Mouse (Mus musculus): ENCODE data around the gene Bad. TPM values are rescaled to one million over a fixed set of nuclear protein-coding genes. Genes with fewer than 3 reads are reported as not detected.
A peak's percentile ranks its signal among the peaks of the same experiment; 100 is the strongest.

The Bad gene
- polyA plus RNA-seq, 1 experiment from 2014 or later = 75.5 TPM

DNA sequence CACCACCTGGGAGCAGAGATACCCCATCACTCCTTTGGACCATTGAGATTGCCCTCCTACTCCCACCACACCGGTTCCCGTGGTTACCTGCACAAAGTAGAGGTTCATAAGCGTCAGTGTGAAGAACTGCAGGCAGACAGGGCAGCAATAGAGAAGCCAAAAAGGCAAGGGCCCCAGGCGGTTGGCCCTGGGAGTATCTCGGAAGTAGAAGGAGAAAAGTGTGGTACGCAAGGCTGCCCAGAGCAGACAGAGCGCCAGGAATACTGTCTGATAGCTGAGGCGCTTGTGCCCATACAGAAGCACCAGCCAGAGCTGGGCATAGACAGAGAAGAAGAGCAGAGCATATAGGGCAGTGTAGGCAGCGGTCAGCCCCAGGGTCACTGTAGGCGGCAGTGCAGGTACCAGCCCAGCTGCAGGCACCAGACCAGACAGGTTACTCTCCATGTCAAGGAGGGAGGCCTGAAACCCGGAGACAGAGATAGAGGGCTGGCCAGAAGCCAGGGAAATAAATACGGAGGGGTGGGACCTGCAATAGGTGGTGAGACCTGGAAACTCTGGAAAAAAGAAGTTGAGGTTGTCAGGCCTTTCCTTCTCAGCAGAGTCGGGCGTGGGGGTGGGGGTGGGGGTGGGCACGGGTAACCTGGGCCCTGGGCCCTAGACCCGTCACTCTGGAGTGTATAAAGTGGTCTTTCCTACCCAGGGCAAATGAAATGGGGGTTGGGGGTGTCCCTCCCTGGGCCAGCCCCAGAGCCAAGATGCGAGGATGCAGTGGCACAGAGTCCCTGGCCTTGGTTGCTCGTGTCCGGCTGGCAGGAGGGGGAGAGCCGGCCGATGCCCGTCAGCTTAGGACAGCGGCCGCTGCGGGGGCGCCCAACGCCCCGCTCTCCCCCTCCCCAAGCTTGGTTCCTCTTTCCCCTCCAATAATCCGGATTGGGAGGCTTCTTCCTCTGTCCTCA is 987 bp upstream of the Bad start:
- 20% methylated on average over 29 of the region's 29 CpGs for WGBS
- 0 out of 2 replicates have a peak, but pooled peaks cover 5% of the 10 kb centered on the region for H3K36me3 ChIP-seq
- peaks cover 33% of the 10 kb centered on the region for H3K4me1 ChIP-seq
- H3K9me3 ChIP-seq (replicated peaks) = no peaks in the 10 kb centered on the region
- ATAC-seq (replicated peaks; ENCODE audit: low FRiP score) = peak; percentile 3; the same call in 1 of the 2 replicates
- peaks cover 8% of the 10 kb centered on the region for H3K27me3 ChIP-seq
- peak overlapping the region; percentile 93 for H3K9ac ChIP-seq
- peak overlapping the region; percentile 88 for H3K4me3 ChIP-seq (replicated peaks)
- H3K27ac ChIP-seq = peak overlapping the region; percentile 99
- peak overlapping the region; percentile 94 for H3K4me2 ChIP-seq

DNA sequence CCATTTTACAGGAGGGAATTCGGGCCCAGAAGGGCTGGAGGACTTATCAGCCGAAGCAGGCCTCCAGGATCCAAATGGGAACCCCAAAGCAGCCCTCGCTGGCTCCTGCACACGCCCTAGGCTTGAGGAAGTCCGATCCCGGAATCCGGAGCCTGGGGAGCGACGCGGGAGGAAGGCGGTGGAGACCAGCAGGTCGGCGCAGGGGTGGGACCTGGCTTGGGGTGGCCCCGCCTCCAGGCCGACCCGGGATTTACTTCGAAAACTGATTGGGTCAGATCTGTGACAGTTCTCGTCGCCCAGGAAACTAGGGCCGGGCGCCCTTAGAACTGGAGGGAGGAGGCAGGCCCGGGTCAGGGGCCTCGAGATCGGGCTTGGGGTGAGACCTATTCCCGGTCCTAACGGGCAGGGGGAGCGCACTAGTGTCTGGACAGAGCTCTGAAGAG is 609 bp downstream of the Bad start, which contains the start of gene Gpr137:
Gene Gpr137 (minus strand): TSS at position 232 of the 443 bp plus-strand sequence.
- peaks cover 33% of the 10 kb centered on the region for H3K4me1 ChIP-seq
- peaks cover 16% of the 10 kb centered on the region; the same call in 1 of the 2 replicates for H3K36me3 ChIP-seq
- peak within 1 kb of the TSS; percentile 88 for H3K4me3 ChIP-seq (replicated peaks)
- peak; percentile 93 for ATAC-seq (replicated peaks; ENCODE audit: low FRiP score)
- H3K27me3 ChIP-seq = no peaks in the 10 kb centered on the region
- WGBS = under 1% methylated on average over 27 of the region's 27 CpGs
- H3K9me3 ChIP-seq (replicated peaks) = no peaks in the 10 kb centered on the region
- H3K9ac ChIP-seq = peak within 1 kb of the TSS; percentile 93
- peak within 1 kb of the TSS; percentile 99 for H3K27ac ChIP-seq
- H3K4me2 ChIP-seq = peak within 1 kb of the TSS; percentile 94

DNA sequence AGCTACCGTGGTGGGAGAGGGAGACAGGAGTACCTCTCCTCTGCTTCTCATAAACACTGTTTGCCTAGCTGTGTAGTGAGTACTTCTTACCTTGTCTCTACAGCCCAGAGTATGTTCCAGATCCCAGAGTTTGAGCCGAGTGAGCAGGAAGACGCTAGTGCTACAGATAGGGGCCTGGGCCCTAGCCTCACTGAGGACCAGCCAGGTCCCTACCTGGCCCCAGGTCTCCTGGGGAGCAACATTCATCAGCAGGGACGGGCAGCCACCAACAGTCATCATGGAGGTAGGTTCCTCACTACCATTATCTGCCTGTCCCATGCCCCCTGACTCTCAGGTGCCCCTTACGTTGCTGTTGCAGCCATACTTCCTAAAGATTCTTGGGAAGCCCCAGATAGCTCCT is 1.1 kb downstream of the Bad start:
- Histone ChIP-seq H3K27ac (peak overlapping the region; percentile 99), H3K4me2 (peak overlapping the region; percentile 94), H3K36me3 (peaks cover 17% of the 10 kb centered on the region; the same call in 1 of the 2 replicates), H3K9me3 (replicated peaks) (no peaks in the 10 kb centered on the region), H3K4me1 (peaks cover 31% of the 10 kb centered on the region), H3K4me3 (replicated peaks) (peak overlapping the region; percentile 88), H3K27me3 (no peaks in the 10 kb centered on the region), H3K9ac (peak overlapping the region; percentile 93)
- WGBS = 27% methylated on average over 5 of the region's 5 CpGs
- no peak for ATAC-seq (replicated peaks; ENCODE audit: low FRiP score)

GRCm38 (mm10) chr19:6943709-6944108 is 2.0 kb downstream of the Bad start:
- Histone ChIP-seq H3K9ac (no peak overlapping the region), H3K9me3 (replicated peaks) (no peaks in the 10 kb centered on the region), H3K27ac (no peak overlapping the region), H3K4me3 (replicated peaks) (no peak overlapping the region), H3K4me2 (no peak overlapping the region), H3K36me3 (peaks cover 17% of the 10 kb centered on the region; the same call in 1 of the 2 replicates), H3K27me3 (no peaks in the 10 kb centered on the region), H3K4me1 (peaks cover 25% of the 10 kb centered on the region)
- WGBS = 93% methylated on average over 6 of the region's 6 CpGs
- ATAC-seq (replicated peaks; ENCODE audit: low FRiP score) = no peak

DNA sequence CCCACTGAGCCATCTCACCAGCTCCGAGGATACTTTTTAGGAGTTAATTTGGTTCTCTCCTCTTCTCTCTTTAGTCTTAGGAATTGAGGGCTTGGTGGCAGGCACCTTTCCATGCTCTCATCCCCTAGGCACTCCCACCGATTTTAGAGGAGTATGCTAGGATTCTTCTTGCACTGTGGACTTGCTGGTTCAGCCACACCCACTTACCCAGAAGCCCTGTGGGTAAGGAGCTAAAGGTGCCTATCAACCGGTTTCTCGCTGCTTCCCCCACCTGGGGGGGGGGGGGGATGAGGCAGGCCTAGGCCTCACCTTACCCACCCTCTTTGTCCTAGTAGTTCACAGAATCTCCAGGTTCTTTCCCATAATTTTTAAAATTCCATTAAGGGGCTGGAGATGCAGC is 6.1 kb downstream of the Bad start:
- Histone ChIP-seq H3K4me3 (replicated peaks) (no peak overlapping the region), H3K4me2 (no peak overlapping the region), H3K36me3 (peaks cover 17% of the 10 kb centered on the region; the same call in 1 of the 2 replicates), H3K27ac (no peak overlapping the region), H3K9ac (no peak overlapping the region), H3K4me1 (peaks cover 32% of the 10 kb centered on the region), H3K27me3 (no peaks in the 10 kb centered on the region), H3K9me3 (replicated peaks) (no peaks in the 10 kb centered on the region)
- no peak for ATAC-seq (replicated peaks; ENCODE audit: low FRiP score)
- 56% methylated on average over 4 of the region's 4 CpGs for WGBS

DNA sequence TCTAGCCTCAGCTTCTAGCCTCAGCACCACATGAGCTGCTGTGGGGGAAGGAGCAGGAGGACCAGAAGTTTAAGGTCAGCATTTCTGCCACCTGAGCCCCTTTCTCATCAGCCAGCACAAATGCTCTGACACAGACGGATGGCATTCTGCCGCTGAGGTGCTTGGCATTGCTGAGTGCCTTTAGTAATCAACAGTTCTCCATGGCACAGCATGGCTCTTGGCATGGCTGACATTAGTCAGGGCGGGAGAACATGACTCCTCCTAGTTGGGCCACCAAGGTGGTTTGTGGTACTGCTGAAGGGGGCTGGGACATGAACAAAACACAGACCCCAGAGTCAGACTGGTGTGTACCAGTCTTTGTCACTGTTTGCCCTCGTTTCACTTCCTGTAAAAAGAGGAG is 6.5 kb downstream of the Bad start:
- Histone ChIP-seq H3K4me2 (no peak overlapping the region), H3K9me3 (replicated peaks) (no peaks in the 10 kb centered on the region)
- WGBS = 80% methylated on average over 4 of the region's 4 CpGs

GRCm38 (mm10) chr19:6949532-6949931 is 7.9 kb downstream of the Bad start:
- H3K9ac ChIP-seq = no peak overlapping the region

More for the DNA sequence above, 6.5 kb downstream of the Bad start:
- peaks cover 17% of the 10 kb centered on the region; the same call in 1 of the 2 replicates for H3K36me3 ChIP-seq
- H3K27me3 ChIP-seq = no peaks in the 10 kb centered on the region
- H3K9ac ChIP-seq = no peak overlapping the region
- no peak for ATAC-seq (replicated peaks; ENCODE audit: low FRiP score)
- H3K4me3 ChIP-seq (replicated peaks) = no peak overlapping the region
- H3K27ac ChIP-seq = no peak overlapping the region
- peaks cover 32% of the 10 kb centered on the region for H3K4me1 ChIP-seq

DNA sequence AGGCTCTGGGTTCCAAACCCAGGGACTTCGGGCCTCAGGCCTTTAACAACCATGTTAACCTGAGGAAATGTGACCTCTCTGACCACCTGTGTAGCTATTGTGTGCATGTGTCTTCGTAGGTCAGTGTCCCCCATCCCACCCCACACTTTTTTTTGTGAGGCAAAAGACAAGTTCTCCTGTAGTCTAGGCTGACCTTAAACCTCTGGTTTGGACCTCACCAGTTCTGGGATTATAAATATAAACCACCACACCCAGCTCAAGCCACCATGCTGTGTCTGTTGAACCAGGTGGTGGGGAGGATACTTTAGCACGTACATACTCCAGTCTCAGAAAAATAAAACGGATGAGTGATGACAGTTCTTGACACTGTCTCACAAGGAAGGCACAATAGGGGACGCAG is 8.3 kb downstream of the Bad start:
- Histone ChIP-seq H3K27me3 (no peaks in the 10 kb centered on the region), H3K4me3 (replicated peaks) (peak overlapping the region; percentile 54), H3K36me3 (peaks cover 26% of the 10 kb centered on the region), H3K27ac (peak overlapping the region; percentile 96), H3K9ac (peak overlapping the region; percentile 68; the same call in 1 of the 2 replicates), H3K4me2 (peak overlapping the region; percentile 92), H3K4me1 (peaks cover 29% of the 10 kb centered on the region), H3K9me3 (replicated peaks) (no peaks in the 10 kb centered on the region)
- ATAC-seq (replicated peaks; ENCODE audit: low FRiP score) = no peak
- 54% methylated on average over 5 of the region's 5 CpGs for WGBS

More at GRCm38 (mm10) chr19:6949532-6949931, 7.9 kb downstream of the Bad start:
- no peaks in the 10 kb centered on the region for H3K27me3 ChIP-seq
- 85% methylated on average over 5 of the region's 5 CpGs for WGBS
- peak overlapping the region; percentile 92; the same call in 1 of the 2 replicates for H3K4me2 ChIP-seq
- H3K27ac ChIP-seq = 0 out of 2 replicates have a peak overlapping the region, but pooled peaks have one; percentile 16
- no peak for ATAC-seq (replicated peaks; ENCODE audit: low FRiP score)
- peaks cover 29% of the 10 kb centered on the region for H3K4me1 ChIP-seq
- peaks cover 26% of the 10 kb centered on the region for H3K36me3 ChIP-seq
- no peaks in the 10 kb centered on the region for H3K9me3 ChIP-seq (replicated peaks)
- H3K4me3 ChIP-seq (replicated peaks) = 0 out of 2 replicates have a peak overlapping the region, but pooled peaks have one; percentile 54

DNA sequence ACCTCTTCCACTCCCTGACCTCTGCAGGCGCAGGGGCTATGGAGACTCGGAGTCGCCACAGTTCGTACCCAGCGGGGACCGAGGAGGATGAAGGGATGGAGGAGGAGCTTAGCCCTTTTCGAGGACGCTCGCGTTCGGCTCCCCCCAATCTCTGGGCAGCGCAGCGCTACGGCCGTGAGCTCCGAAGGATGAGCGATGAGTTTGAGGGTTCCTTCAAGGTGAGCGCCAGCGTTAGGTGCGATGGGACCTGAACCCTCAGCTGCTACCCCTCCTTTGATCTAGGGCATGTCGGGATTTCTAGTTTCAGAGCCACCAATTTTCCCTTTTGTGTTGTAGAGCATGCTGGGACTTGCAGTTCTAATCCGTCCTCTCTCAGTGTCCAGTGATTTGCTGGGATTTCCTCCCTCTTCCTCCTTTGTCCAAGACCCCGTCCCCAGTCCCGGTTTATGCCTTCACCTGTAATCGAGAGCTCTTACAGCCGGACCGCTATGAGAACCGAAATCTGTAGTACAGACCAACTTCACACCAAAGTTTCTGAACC is 9.0 kb downstream of the Bad start:
- Histone ChIP-seq H3K4me3 (replicated peaks) (peak overlapping the region; percentile 54), H3K27me3 (no peaks in the 10 kb centered on the region), H3K4me1 (peaks cover 29% of the 10 kb centered on the region), H3K36me3 (peaks cover 32% of the 10 kb centered on the region), H3K4me2 (peak overlapping the region; percentile 92), H3K27ac (peak overlapping the region; percentile 96), H3K9ac (peak overlapping the region; percentile 68), H3K9me3 (replicated peaks) (no peaks in the 10 kb centered on the region)
- ATAC-seq (replicated peaks; ENCODE audit: low FRiP score) = peak; percentile 38
- under 1% methylated on average over 28 of the region's 28 CpGs for WGBS

- Histone ChIP-seq H3K9ac (peak overlapping the region; percentile 68), H3K27me3 (no peaks in the 10 kb centered on the region), H3K4me2 (peak overlapping the region; percentile 92), H3K4me3 (replicated peaks) (peak overlapping the region; percentile 54), H3K27ac (peak overlapping the region; percentile 96), H3K36me3 (peaks cover 35% of the 10 kb centered on the region), H3K4me1 (peaks cover 29% of the 10 kb centered on the region), H3K9me3 (replicated peaks) (no peaks in the 10 kb centered on the region)
- ATAC-seq (replicated peaks; ENCODE audit: low FRiP score) = peak; percentile 81
- under 1% methylated on average over 35 of the region's 35 CpGs for WGBS
Measured at GRCm38 (mm10) chr19:6951381-6951968, 9.8 kb downstream of the Bad start.

- H3K9me3 ChIP-seq (replicated peaks) = no peaks in the 10 kb centered on the region
- peaks cover 29% of the 10 kb centered on the region for H3K4me1 ChIP-seq
- H3K27ac ChIP-seq = peak overlapping the region; percentile 96
- H3K36me3 ChIP-seq = peaks cover 37% of the 10 kb centered on the region
- H3K4me2 ChIP-seq = peak overlapping the region; percentile 92
- H3K4me3 ChIP-seq (replicated peaks) = peak overlapping the region; percentile 54
- peak; percentile 40 for ATAC-seq (replicated peaks; ENCODE audit: low FRiP score)
- H3K9ac ChIP-seq = peak overlapping the region; percentile 68
- WGBS = 1% methylated on average over 31 of the region's 31 CpGs
- H3K27me3 ChIP-seq = no peaks in the 10 kb centered on the region
Measured at GRCm38 (mm10) chr19:6951994-6952711, 10.5 kb downstream of the Bad start.

Data from kidney, embryonic 15.5 days (tissue).